Mouse (Mus musculus): ENCODE measurements at regions not wholly inside any gene's neighbourhood (a gene's known extent, or its start where the extent isn't known, plus 50 kb on each side); places are given as distances from the start of the nearest gene placed in this dataset.
"Not testable (repeated sequence)": the region's sequence is repeated elsewhere in the genome, so short reads cannot be mapped to it uniquely, and the experiment has no call there.

DNA sequence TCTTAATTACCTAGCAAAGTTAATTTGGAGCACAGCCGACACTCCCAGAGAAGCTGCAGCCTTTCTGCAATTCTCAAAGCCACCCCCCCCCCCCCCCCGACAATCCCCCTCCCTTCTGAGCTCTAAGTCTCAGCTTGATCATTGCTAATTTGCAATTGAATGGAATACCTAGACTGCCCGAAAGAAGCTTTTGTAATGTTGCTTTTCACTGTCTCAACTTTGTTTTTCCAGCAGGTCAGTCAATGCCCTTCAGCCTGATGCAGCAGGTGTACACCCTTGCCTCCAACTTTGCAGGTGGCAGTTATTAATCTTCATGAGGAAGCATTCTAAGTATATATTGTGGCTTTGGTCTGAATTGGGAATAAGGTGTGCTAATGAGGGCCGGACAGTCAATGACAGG is 1006.6 kb upstream of the Gm8797 start:
- DNase-seq, result no peak

DNA sequence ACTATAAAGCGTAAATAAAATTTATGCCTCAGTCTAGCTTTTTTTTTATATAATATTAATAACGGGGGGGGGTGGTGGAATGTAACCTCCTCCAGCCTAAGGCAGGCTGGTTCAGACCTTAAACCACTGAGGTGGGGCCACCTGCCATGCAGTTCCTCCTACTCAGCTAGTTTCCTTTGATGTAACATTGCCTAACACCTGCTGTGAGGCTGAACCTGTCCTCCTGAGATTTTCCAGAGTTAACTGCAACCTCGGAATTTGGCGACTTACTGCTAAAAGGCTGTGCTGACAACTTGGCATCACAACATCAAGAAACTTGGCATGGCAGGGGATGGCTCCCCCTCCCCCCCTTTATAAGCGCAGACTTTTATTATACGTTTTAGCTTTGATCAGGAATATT is 1006.0 kb upstream of the Gm8797 start:
- no peak for DNase-seq

DNA sequence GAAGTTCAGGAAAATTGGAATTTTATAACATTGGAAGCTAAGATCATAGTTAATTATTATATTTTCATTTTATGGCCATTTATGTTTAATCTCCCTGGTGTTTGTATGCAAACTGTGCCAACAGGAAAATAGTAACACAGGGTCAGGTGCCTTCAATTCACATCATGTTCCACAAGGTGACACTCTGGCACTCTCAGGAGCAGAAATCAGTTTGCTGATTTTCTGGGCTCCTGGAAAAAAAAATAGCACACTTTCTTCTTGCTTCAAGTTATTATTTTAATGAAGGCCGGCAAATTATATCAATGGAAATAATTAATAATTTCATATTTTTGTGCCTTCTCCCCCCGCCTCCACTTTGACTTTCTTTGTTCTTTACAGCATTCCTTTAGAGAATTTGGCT is 994.5 kb upstream of the Gm8797 start:
- DNase-seq, result no peak

DNA sequence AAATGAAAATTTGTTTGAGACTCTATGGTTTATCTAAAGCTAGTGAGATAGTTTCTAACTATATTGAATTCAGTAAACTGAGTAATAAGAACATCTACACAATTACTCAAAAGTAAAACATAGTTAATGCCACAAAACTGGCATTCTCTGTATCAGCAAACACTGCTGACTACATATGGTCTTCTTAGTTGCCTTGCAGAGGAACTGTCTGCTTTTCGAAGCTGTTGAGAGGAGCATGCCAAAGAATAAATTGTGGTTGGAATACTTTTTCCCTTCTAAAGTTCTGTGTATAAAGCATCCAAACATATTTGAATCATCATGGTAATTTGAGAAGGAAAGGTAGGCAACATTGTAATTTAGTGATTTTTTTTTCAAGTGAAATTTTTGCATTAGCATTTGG is 993.5 kb upstream of the Gm8797 start:
- no peak for DNase-seq

DNA sequence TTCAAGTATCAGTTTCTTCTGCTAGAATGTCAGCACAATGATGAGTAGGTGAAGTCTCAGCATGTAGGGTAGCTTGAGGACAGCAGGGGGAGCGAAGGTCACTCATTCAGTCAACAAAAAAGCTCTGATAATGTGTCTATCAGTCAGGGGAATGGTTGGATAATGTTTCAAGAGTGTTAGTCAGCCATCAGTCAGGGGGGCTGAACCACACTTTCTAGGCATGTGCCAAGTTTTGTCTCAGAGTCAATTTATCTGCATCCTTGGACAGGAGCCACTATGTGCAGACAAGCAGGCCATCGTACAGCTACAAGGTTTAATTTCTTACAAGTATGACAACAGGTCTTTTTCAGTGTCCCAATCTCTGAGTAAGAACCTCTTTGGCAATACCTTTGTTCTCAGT is 987.5 kb upstream of the Gm8797 start:
- no peak for DNase-seq

DNA sequence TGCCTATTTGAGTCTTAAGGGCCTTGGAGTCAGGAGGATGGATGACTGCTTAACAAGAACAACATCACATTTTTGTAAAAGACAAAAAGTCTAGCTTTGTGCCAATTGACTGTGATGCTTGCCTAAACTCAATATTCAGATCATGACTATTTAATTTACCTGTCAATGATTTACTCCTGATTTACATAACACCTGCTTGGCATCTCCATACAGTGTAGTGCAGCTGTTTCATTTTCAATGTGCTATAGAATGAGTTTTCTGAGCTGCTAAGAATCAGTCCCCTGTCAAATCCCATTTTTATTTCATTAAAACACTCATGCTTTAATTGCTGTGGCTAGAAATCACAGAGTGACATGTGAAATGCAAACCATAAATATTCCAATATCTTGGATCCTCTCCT is 974.0 kb upstream of the Gm8797 start:
- DNase-seq, result no peak

DNA sequence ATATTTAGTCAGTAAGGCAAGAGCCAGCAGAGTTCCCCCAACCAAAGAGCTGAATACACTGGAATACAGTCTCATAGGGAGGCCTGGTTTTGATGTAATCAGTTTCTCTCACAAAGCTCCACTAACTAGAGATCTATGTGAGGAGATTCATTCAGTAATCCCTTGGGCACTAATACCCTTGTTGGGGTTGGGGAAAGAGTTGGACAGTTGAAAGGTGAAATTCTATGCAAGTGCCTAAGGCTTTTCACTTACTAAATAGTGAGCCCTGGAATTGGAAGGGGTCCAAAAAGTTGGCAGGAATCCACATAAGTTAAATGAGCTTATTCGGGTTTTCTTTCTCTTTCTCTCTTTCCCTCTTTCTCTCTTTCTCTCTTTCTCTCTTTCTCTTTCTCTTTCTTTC is 965.4 kb upstream of the Gm8797 start:
- DNase-seq, result no peak

DNA sequence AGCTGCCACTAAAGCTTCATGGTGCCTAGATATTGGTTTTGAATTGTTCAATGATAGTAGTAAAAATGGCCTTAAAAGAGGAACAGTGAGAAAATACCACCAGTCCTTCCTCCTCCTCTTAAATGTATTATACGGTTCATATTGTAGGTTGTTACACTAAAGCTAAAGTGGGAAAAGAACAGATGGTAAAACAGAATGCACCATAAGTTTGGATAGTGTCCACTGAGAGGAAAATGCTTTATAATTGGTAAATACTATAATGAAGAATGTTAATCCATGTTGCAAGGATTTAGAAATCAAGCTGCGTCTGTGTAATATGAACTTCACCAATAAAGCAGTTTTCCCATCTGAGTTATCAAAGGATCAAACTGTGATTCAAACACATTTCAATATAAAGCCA is 957.5 kb upstream of the Gm8797 start:
- no peak for DNase-seq

DNA sequence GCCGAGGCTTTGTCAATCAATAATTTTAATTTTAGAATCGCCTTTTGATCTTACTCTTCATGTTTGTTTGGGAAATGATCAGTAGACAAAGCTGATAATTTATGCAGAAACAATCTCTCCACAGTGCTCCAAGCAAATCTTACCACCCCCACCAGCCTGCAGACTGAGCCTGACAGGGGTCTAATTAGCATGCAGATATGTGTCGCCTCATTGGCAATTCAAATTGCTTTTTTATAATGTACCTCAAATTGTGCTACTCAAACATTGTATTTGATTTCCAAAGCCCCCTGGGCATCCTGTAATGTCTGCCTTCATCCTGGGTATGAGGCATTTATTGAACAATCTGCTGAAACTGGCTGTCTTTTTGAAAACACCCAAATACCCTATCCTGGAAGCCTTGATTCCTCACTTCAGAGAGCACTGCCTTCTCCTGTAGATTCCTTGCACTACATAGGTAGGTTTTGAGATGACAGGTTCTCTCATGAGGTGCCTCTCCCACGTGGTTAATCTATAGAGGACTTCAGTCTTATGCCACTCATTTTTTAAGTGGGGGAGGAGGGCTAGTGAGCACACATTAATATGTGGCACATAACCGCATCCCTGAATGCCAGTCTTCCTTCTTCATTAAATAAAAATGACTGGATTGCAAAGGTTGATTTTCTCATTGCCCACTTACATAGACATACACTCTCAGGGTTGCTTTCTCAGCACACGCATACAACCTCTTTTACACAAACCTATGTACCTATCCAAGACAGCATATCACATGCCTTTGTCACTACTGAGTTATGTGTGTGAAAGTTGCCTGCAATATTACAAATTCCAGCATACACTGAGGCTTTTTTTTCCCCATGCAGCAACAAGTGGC is 954.3 kb upstream of the Gm8797 start:
- DNase-seq, result no peak

DNA sequence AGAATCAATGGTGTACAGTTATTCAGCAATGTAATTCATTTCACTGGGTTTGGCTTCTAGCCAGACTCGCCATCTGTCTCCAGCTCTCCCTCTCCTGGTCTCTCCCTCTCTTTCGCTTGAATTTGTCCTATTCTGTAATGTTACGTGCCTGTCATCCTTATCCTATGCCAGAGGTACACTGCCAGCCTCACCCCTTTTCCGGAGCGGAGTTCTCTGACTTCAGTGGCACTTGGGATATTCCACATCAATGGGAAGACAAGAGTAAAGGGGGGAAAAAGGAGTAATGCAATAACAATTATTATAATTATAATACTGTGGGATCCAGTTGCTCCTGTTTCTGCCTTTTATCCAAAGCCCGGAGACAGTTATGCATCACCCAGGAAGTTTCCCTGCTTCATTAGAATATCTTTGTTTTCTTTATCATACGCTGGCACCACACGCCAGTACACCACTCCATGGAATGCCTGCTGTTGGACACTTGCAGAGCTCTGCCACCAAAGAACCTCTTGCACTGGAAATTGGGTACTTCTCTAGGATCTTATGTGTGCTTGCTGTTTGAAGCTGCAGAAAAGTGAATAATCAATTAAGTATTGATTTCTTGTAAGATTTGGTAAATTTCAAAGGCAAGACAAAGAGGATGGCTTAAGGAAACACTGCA is 953.6 kb upstream of the Gm8797 start:
- DNase-seq, result peak; percentile 79

DNA sequence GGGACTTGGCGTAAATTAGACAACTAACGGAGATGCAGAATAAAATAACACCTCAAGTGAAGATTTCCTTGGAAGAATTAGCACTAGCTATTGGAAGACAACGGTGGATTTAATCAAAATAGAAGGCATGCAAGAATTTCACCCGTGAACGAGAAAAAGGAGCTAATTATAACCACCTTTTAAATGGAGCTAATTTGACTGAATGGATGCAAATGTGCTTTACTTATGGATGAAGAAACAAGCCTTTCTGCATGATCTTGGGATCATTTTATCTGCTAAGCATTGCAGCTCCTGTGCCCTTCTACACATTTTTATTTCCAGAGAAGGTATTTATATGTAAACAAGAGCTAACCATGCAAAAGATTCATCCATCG is 953.1 kb upstream of the Gm8797 start:
- DNase-seq, result no peak

DNA sequence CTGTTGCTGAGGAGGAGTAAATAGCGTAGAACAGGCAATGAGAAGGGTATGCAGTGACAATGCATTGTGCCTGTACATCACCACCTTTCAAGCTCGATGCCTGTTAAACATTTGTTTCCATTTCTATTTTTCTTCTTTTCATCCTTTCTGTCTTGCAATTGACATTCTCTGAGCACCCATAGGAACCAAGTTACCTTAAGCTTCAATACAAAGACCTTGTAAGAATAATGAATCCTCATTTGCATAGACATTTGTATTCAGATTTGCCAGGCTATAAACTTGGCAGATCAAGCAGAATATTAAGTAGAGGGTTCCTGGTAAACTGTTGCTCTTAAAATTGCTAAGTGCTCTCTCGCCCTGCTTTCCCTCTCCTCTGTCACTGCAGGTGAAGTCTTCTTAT is 952.2 kb upstream of the Gm8797 start:
- DNase-seq, result no peak

DNA sequence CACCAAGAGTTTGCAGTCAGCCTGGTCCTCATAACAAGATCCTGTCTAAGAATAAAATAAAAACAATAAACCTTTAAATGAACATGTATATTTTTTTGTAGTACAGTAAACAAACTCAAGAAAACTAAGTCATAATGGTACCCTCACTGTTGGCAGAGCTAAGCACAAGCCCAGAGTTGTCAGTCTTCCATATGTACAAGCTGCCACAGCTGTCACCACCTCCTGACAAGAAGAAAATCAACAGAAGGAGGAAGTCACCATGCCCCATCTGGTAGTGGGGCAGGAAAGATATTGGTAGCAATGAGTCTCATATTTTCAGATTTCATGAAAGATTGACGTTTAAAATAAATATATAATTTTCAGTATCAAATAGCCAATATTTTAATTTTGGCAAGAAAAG is 916.1 kb upstream of the Gm8797 start:
- no peak for DNase-seq

DNA sequence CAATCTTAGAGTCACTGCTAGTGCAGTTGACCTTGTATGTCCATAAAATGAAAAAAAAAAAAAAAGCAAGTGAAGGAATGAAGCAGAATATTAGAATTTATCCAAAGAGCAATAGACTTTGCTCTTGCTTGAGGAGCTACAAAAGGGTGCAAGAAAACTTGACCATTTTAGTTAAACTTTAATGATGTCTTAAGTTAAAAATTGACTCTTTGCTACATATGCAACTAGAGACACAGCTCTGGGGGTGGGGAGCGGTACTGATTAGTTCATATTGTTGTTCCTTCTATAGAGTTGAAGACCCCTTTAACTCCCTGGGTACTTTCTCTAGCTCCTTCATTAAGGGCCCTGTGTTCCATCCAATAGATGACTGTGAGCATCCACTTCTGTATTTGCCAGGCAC is 915.0 kb upstream of the Gm8797 start:
- no peak for DNase-seq

DNA sequence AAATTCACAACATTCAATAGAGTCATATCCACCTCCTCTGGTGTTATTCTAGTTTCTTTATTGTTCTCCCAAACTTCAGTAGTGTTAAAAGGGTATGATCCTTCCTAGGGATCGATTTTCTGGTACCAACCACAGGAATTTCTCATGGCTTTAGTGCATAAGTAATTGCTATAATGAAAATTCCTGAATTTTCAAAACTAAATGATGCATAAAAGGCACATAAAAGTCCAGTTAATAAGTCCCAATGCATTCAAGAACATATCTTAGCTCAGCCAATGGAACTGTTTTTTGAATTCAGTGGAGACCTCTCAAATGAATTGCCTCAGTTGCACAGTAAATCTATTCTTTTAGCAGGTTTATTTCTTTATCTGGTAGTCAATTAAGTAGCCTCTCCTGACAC is 913.7 kb upstream of the Gm8797 start:
- no peak for DNase-seq

DNA sequence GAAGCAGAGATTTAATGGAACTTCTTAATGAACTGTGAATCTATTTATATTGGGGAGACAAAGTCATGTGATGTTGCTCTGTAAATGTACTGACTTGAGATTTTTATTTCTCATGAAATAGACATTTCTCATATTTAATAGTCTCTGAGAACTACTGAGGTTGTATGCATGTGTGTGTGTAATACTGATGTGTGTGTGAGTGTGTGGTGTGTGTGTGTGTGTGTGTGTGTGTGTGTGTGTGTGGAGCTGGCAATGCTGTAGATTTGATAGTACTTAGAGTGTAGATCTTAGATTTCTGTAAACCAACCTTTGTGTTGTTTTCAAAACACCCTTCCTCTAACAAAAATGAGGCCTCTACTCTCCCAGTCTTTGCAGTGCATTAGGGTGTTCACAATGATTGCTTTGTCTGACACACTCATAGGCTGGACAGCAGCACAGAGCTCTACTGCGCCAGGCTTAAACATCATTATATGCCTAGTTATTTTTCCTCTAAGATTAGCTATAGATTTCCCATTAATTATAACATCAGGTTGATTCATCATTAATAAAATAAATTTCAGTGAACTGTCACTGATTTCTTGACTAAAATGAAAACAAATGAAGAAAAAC is 895.5 kb upstream of the Gm8797 start:
- DNase-seq, result no peak

DNA sequence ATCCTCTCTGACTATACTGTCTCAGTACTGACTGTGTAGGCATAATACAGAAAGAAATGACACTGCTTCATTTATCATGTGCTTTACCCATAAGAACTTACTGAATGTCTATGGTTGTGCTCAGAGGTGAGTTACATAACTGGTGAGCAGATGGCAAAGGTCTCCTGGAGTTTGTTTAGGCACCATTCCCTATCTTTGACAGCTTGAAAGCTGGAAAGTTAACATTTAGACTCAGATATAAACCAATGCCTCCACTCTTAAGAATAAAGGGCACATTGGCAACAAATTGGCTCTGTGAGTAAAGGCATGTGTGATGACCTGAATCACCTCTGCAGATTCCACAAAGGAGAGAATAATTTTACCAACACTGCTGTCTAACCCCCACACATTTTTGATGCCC is 894.0 kb upstream of the Gm8797 start:
- DNase-seq, result no peak

DNA sequence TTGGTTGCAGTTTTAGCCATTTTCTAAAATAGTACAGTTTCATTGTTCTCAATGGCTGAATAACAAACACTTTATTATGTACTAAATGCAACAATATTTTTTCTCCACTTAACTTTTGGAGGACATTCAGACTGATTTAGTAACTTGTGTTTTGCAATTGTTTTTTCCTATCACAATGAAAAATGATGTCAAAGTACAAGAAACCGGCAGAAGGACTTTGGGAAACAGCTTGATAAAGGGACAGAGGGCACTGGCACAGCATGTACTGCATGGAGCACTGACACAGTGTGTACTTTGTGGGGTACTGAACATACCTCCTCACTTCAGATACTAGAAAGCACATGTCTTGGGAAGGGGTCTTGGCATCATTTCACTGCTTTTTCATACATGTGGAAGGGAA is 884.4 kb upstream of the Gm8797 start:
- no peak for DNase-seq

DNA sequence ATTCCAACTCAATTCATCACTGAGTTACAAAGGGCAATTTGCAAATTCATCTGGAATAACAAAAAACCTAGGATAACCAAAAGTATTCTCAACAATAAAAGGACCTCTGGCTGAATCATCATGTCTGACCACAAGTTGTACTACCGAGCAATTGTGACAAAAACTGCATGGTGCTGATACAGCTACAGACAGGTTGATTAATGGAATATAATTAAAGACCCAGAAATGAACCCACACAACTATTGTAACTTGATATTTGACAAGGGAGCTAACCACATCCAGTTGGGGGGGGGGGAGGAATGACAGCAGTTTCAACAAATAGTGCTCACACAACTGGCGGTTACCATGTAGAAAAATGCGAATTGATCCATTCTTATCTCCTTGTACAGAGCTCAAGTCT is 864.7 kb upstream of the Gm8797 start:
- no peak for DNase-seq

DNA sequence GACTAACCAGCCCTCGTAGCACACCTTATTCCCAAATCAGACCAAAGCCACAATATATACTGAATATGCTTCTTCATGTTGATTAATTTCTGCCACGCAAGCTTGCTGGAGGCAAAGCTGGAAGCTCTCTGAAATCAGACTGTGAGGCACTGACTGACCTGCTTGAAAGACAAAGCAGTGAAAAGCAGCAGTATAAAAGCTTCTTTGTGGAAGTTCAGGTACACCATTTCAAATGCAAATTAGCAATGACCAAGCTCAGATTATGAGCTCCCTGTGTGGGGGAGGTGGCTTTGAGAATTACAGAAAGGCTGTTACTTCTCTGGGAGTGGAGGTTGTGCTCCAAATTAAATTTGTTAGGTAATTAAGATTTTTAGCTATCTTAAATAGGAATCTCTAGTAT is 857.5 kb upstream of the Gm8797 start:
- DNase-seq, result no peak

DNA sequence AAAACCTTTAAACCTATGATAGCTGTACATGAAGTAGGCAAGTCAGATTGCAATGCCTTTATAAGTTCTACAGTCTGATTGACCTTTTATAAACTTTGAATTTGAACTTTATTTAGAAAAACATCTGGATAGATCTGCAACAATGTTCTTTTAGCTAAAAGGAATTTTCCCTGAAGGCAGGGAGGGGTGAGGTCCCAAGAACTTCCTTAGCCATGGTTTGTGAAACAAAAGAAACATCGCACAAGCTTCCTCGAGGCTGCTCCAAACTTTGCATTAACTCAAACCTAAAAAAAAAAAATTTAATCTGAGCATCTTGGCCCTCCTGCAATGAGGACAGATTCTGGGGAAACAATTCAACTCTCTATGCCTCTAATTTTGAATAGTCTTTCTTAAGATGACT is 854.8 kb upstream of the Gm8797 start:
- no peak for DNase-seq

DNA sequence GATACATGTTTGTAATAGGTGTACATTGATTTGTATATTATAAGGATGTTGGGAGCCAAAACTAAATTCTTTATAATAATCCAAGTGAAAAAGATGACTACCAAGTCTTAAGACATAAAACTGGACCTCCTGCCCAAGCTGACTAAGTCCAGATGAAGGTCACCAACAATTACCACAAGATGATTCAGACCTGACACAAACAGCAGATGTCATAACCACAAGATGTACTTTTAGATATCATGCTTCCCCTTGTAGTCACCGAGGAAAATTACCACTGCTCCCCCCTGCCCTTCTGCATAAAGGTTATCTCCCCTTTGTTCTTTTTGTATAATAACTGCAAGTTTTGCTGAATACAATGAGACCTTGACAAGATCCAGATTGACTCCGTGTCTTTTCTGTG is 843.0 kb upstream of the Gm8797 start:
- not testable (repeated sequence) for DNase-seq

DNA sequence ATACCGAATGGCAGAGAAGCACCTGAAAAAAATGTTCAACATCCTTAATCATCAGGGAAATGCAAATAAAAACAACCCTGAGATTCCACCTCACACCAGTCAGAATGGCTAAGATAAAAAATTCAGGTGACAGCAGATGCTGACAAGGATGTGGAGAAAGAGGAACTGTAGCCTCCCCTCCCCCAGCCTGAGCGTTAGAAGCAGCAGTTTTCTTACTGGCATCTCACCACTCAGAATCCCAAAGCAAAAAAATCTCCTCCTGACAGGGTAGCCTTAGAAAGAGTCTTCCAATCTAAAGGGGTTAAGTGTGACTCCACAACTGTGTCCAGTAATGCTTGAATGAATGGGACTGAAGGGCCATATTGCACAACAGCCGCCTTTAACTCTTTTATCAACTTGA is 819.9 kb upstream of the Gm8797 start:
- DNase-seq, result not testable (repeated sequence)

DNA sequence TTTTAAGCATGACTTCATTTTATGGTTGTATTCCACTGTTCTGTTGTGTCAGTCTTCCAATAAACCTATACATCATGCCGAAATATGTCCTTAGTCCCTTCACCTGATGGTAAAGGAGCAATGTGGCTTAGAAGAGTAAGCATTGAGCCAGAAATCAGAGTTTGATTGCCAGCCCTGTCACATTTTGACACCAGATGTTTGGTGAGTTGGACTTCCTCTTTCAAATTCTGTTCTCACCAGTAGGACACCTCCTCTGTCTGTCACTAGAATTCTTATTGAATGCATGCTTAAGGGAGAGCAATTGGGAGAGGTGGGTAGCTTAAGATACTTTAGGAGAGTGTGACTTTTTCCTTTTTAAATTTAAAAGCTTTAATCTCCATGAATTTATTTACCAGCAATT is 779.1 kb upstream of the Gm8797 start:
- no peak for DNase-seq
